Mouse (Mus musculus) kidney, adult 2 months (tissue): ENCODE results near the gene Rbl2. TPM values are rescaled to one million over a fixed set of nuclear protein-coding genes. Genes with fewer than 3 reads are reported as not detected.

Source experiments
- DNase-seq: peaks from one replicate; pipeline ENCODE4 v3.0.0; 2021
- H3K27ac ChIP-seq: fragments of 200-500 bp; 2 replicates; pipeline ENCODE4 v1.5.1; 2012; ENCODE audit warnings: low read depth, low read length, control low read depth, inconsistent platforms; ENCODE audit not compliant: insufficient read depth
- H3K27me3 ChIP-seq: fragments of 200-500 bp; replicated peaks from 2 replicates; pipeline ENCODE4 v1.6.1; 2012; ENCODE audit warnings: mild to moderate bottlenecking, moderate library complexity, low read length, inconsistent platforms; ENCODE audit not compliant: control insufficient read depth, insufficient read depth
- H3K36me3 ChIP-seq: fragments of 200-500 bp; 2 replicates; pipeline ENCODE4 v1.6.1; 2012; ENCODE audit warnings: mild to moderate bottlenecking, moderate library complexity, low read length, inconsistent platforms; ENCODE audit not compliant: control insufficient read depth, insufficient read depth
- H3K4me1 ChIP-seq: fragments of 200-500 bp; 2 replicates; pipeline ENCODE4 v1.6.1; 2011; ENCODE audit warnings: low read length; ENCODE audit not compliant: control insufficient read depth, insufficient read depth
- H3K4me3 ChIP-seq: fragments of 200-500 bp; 2 replicates; pipeline ENCODE4 v1.5.1; 2011; ENCODE audit warnings: mild to moderate bottlenecking, low read depth, low read length, control low read depth; ENCODE audit not compliant: insufficient read depth
- CTCF ChIP-seq: fragments of 200-500 bp; conservative IDR thresholded peaks from 2 replicates; pipeline ENCODE4 v1.5.1; 2011; ENCODE audit warnings: low read depth, mild to moderate bottlenecking, control low read depth, low read length, moderate library complexity, mixed read lengths; ENCODE audit not compliant: insufficient read depth, insufficient read length
- POLR2A ChIP-seq: fragments of 200-500 bp; IDR thresholded peaks from one replicate; pipeline ENCODE4 v1.6.1; 2011; ENCODE audit warnings: low read depth, low read length, control low read depth
- WGBS: fragments of 180-500 bp; shearing (Covaris S2); methylation state at CpG from one replicate; pipeline ENCODE4 v1.1.7; 2018; 5-methylcytosine and 5-hydroxymethylcytosine counted together
- polyA plus RNA-seq: library from polyadenylated mRNA; depleted of rRNA; stranded (reverse); fragments of >200 nt; gene quantifications from 2 replicates; pipeline ENCODE4 v1.2.3, GENCODE M21; 2012; rRNA removed

Gene Rbl2
- polyA plus RNA-seq, result 38.1 and 38.6 TPM in 2 replicates

- H3K27me3 ChIP-seq, result no peaks in the 10 kb centered on the region
- peaks cover 7% of the 10 kb centered on the region for H3K4me1 ChIP-seq
- H3K4me3 ChIP-seq, result peak within 1 kb of the TSS; percentile 89
- H3K27ac ChIP-seq, result peak within 1 kb of the TSS; percentile 92
- under 1% methylated on average over 25 of the region's 25 CpGs for WGBS
- TF ChIP-seq POLR2A (no peak), CTCF (no peak)
- DNase-seq, result peak; percentile 98
- H3K36me3 ChIP-seq, result no peaks in the 10 kb centered on the region
Observed at GRCm38 (mm10) chr8:91069834-91070233, at the start of gene Rbl2. Gene Rbl2, plus strand, starts transcription at chr8:91070057.

DNA sequence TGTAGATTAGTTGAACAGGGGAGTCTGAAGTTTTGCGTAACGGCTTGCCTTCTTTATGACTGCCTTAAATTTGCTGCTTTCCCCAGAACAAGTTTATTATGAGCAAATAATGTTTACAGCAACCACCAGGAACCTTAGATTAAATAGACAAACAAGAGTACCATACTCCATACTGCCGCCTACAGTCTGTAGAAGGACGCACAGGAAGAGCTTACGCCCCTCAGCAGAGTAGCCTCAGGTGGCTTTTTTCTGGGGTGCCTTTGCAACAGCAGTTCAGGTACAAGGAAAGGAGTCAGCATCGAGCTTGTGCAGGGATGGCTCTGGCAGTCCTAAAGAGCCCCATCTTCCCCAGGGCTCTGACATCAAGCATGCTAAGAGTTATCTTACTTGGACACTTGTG is 35.4 kb upstream of the Rbl2 start:
- Histone ChIP-seq H3K36me3 (peaks cover 8% of the 10 kb centered on the region), H3K27ac (no peak overlapping the region), H3K4me3 (no peak overlapping the region), H3K27me3 (no peaks in the 10 kb centered on the region), H3K4me1 (no peaks in the 10 kb centered on the region)
- no peak for TF ChIP-seq POLR2A
- TF ChIP-seq CTCF, result no peak
- no peak for DNase-seq
- WGBS, result 85% methylated on average over 6 of the region's 6 CpGs

GRCm38 (mm10) chr8:91036905-91037304 is 33.0 kb upstream of the Rbl2 start:
- H3K4me1 ChIP-seq, result no peaks in the 10 kb centered on the region
- no peak for TF ChIP-seq POLR2A
- TF ChIP-seq CTCF, result no peak
- DNase-seq, result peak; percentile 8
- H3K36me3 ChIP-seq, result peaks cover 7% of the 10 kb centered on the region
- H3K27ac ChIP-seq, result no peak overlapping the region
- no peak overlapping the region for H3K4me3 ChIP-seq
- WGBS, result 44% methylated on average over 6 of the region's 6 CpGs
- H3K27me3 ChIP-seq, result no peaks in the 10 kb centered on the region

- 82% methylated on average over 1 of the region's 1 CpGs for WGBS
- peaks cover 14% of the 10 kb centered on the region for H3K36me3 ChIP-seq
- no peak overlapping the region for H3K27ac ChIP-seq
- H3K4me1 ChIP-seq, result no peaks in the 10 kb centered on the region
- TF ChIP-seq POLR2A (no peak), CTCF (no peak)
- no peak for DNase-seq
- no peak overlapping the region for H3K4me3 ChIP-seq
- H3K27me3 ChIP-seq, result no peaks in the 10 kb centered on the region
Observed at GRCm38 (mm10) chr8:91038637-91039036, 31.2 kb upstream of the Rbl2 start.

- peaks cover 14% of the 10 kb centered on the region for H3K36me3 ChIP-seq
- H3K4me3 ChIP-seq, result no peak overlapping the region
- no peak overlapping the region for H3K27ac ChIP-seq
- WGBS, result 52% methylated on average over 4 of the region's 4 CpGs
- DNase-seq, result peak; percentile 3
- H3K27me3 ChIP-seq, result no peaks in the 10 kb centered on the region
- no peaks in the 10 kb centered on the region for H3K4me1 ChIP-seq
- TF ChIP-seq CTCF (no peak), POLR2A (no peak)
Observed at GRCm38 (mm10) chr8:91046370-91046769, 23.5 kb upstream of the Rbl2 start.

DNA sequence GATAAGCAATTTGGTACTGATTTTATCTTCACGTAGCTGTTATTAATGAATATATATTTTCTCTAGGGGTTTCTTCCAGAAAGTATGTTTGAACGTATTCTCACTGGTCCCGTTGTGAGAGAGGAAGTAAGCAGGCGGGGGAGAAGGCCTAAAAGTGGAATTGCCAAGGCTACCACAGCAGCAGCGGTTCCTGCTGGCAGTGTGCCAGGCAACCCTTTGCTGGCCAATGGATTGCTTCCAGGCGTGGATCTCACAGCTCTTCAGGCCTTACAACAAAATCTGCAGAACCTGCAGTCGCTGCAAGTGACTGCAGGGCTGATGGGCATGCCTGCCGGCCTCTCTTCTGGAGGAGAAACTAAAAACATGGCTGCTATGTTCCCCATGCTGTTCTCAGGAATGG is 18.8 kb upstream of the Rbl2 start:
- TF ChIP-seq POLR2A (no peak), CTCF (no peak)
- 30% methylated on average over 8 of the region's 8 CpGs for WGBS
- H3K4me1 ChIP-seq, result no peaks in the 10 kb centered on the region
- no peaks in the 10 kb centered on the region for H3K27me3 ChIP-seq
- no peak overlapping the region for H3K4me3 ChIP-seq
- peaks cover 2% of the 10 kb centered on the region for H3K36me3 ChIP-seq
- DNase-seq, result peak; percentile 75
- no peak overlapping the region for H3K27ac ChIP-seq

DNA sequence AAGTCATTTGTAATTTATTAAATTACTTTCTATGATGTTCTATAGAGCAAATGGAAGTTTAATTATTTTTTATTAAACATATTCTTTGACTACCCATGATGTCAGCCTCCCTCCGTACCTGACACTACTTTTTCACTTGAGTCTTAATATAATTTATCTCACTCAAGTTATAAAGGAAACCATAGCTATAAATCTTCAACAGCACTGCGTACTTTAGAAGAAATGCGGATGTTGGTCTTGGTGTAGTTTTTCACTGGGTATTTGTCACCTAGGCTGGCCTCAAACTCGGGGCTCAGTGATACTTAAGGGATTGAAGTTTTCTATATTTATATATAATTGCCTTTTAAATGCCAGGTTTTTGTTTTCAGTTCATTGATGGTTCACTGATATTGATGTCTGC is 15.4 kb upstream of the Rbl2 start:
- no peak for DNase-seq
- H3K4me1 ChIP-seq, result no peaks in the 10 kb centered on the region
- H3K27ac ChIP-seq, result no peak overlapping the region
- WGBS, result 57% methylated on average over 4 of the region's 4 CpGs
- H3K36me3 ChIP-seq, result peaks cover 2% of the 10 kb centered on the region
- H3K27me3 ChIP-seq, result no peaks in the 10 kb centered on the region
- TF ChIP-seq CTCF, result no peak
- TF ChIP-seq POLR2A, result no peak
- H3K4me3 ChIP-seq, result no peak overlapping the region
